ENCODE assay signal across 8 mouse cellular contexts in the genomic region with DNA sequence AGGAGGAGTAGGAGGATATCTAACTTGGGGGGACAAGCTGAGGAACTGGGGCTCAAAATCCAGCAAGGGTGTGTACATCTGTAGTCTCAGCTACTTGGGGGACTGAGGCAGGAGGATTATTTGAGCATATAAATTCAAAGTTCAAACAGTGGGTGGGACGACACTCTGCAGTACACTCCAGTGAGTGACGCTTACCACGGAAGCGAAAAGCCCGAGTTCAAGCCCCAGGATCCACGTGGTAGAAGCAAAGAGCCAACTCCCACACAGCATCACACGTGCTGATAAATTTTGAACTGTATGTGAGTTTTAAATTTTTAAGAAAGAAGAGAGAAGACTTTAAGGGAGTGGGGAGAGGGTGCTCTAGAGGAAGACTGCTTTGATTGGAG.
DNase-seq lines count a peak whose midpoint lies in the region; ATAC-seq lines count a peak whose summit lies in the region.

No protein-coding gene starts in this region.

- H3K4me1 ChIP-seq in brown adipose tissue, adult 24 weeks (ENCODE audit: control insufficient read depth, insufficient read depth, insufficient read length, low read length), result peaks cover 13% of the 10 kb centered on the region
- H3K4me1 ChIP-seq in hindbrain, embryonic 15.5 days (replicated peaks), result peaks cover 14% of the 10 kb centered on the region
- H3K4me1 ChIP-seq in midbrain, embryonic 10.5 days, result peaks cover 38% of the 10 kb centered on the region

- 58% methylated on average over 7 of the region's 7 CpGs for WGBS in hindbrain, embryonic 15.5 days
- 78% methylated on average over 7 of the region's 7 CpGs for WGBS in midbrain, embryonic 10.5 days

- H3K9ac ChIP-seq in hindbrain, embryonic 15.5 days, result no peak overlapping the region

- H3K27ac ChIP-seq in brown adipose tissue, adult 24 weeks (replicated peaks; ENCODE audit: low read depth, low read length), result 0 out of 2 replicates have a peak overlapping the region, but pooled peaks have one; percentile 1
- H3K27ac ChIP-seq in hindbrain, embryonic 15.5 days (replicated peaks), result peak overlapping the region; percentile 79
- peak overlapping the region; percentile 80 for H3K27ac ChIP-seq in midbrain, embryonic 10.5 days (replicated peaks)

- no peak for ATAC-seq in hindbrain, embryonic 15.5 days (ENCODE audit: low FRiP score, low read depth)
- no peak for ATAC-seq in cerebellum, adult (ENCODE audit: insufficient number of reproducible peaks, low FRiP score, low TSS enrichment)

- H3K4me3 ChIP-seq in brown adipose tissue, adult 24 weeks (ENCODE audit: insufficient read depth, low read depth, low read length), result 0 out of 2 replicates have a peak overlapping the region, but pooled peaks have one; percentile 8
- no peak overlapping the region for H3K4me3 ChIP-seq in hindbrain, embryonic 15.5 days
- 0 out of 2 replicates have a peak overlapping the region, but pooled peaks have one; percentile 7 for H3K4me3 ChIP-seq in midbrain, embryonic 10.5 days

- H3K36me3 ChIP-seq in hindbrain, embryonic 15.5 days, result no peaks in the 10 kb centered on the region
- no peaks in the 10 kb centered on the region for H3K36me3 ChIP-seq in midbrain, embryonic 10.5 days

- no peaks in the 10 kb centered on the region for H3K27me3 ChIP-seq in hindbrain, embryonic 15.5 days
- peaks cover 4% of the 10 kb centered on the region; the same call in 1 of the 2 replicates for H3K27me3 ChIP-seq in midbrain, embryonic 10.5 days (ENCODE audit: low read depth, poor library complexity, severe bottlenecking)

- no peaks in the 10 kb centered on the region for H3K9me3 ChIP-seq in hindbrain, embryonic 15.5 days
- no peaks in the 10 kb centered on the region for H3K9me3 ChIP-seq in midbrain, embryonic 10.5 days (replicated peaks)

- H3K4me2 ChIP-seq in hindbrain, embryonic 15.5 days, result peak overlapping the region; percentile 43

- peak; percentile 92 for DNase-seq in heart, adult 11 months
- DNase-seq in heart, adult 18-20 months, result no peak
- DNase-seq in midbrain, embryonic 10.5 days (ENCODE audit: low spot score), result no peak
- no peak for DNase-seq in spleen, postnatal 14 days (ENCODE audit: low spot score in 2 of 2)
- DNase-seq in adrenal gland, postnatal 4 days (ENCODE audit: low spot score in 2 of 2), result no peak

Comparison
In these comparisons a context has a peak if more than half of its experiments do, and no peak if none do; other contexts are left out.
1. H3K27ac ChIP-seq: peak in every context shown above with its lines; median percentile 80 in midbrain, embryonic 10.5 days; 79 in hindbrain, embryonic 15.5 days; 1 in brown adipose tissue, adult 24 weeks.